Mouse (Mus musculus): ENCODE measurements around the gene Plcb1. TPM values are rescaled to one million over a fixed set of nuclear protein-coding genes. Genes with fewer than 3 reads are reported as not detected.
A peak's percentile ranks its signal among the peaks of the same experiment; 100 is the strongest.

Gene Plcb1
- polyA plus RNA-seq, 1 experiment from 2014 or later, result 7.9 TPM

- WGBS, result 83% methylated on average over 5 of the region's 5 CpGs
Observed at GRCm38 (mm10) chr2:135434947-135435515, 649.2 kb downstream of the Plcb1 start.

GRCm38 (mm10) chr2:135439034-135439433, 653.2 kb downstream of the Plcb1 start:
- Histone ChIP-seq H3K4me2 (no peak overlapping the region), H3K36me3 (ENCODE audit: control insufficient read depth, insufficient read depth, low read length) (no peaks in the 10 kb centered on the region), H3K4me3 (ENCODE audit: low read depth, low read length) (no peak overlapping the region), H3K27ac (ENCODE audit: low read depth, low read length) (no peak overlapping the region), H3K4me1 (replicated peaks; ENCODE audit: control insufficient read depth, insufficient read depth, low read length) (no peaks in the 10 kb centered on the region), H3K27me3 (replicated peaks; ENCODE audit: control insufficient read depth, insufficient read depth, low read length) (no peaks in the 10 kb centered on the region), H3K9ac (ENCODE audit: low read depth, low read length) (no peak overlapping the region), H3K9me3 (ENCODE audit: control insufficient read depth, low read length) (no peaks in the 10 kb centered on the region)
- 83% methylated on average over 3 of the region's 3 CpGs for WGBS
- ATAC-seq (replicated peaks; ENCODE audit: low FRiP score) (no peak; the same call in 1 of the 2 replicates), DNase-seq (ENCODE audit: low spot score) (no peak)

More at GRCm38 (mm10) chr2:135434947-135435515, 649.2 kb downstream of the Plcb1 start:
- Histone ChIP-seq H3K27me3 (replicated peaks; ENCODE audit: control insufficient read depth, insufficient read depth, low read length) (no peaks in the 10 kb centered on the region), H3K9me3 (ENCODE audit: control insufficient read depth, low read length) (no peaks in the 10 kb centered on the region), H3K4me2 (no peak overlapping the region), H3K27ac (ENCODE audit: low read depth, low read length) (no peak overlapping the region), H3K4me3 (ENCODE audit: low read depth, low read length) (no peak overlapping the region), H3K36me3 (ENCODE audit: control insufficient read depth, insufficient read depth, low read length) (no peaks in the 10 kb centered on the region), H3K9ac (ENCODE audit: low read depth, low read length) (no peak overlapping the region), H3K4me1 (replicated peaks; ENCODE audit: control insufficient read depth, insufficient read depth, low read length) (no peaks in the 10 kb centered on the region)
- DNase-seq (ENCODE audit: low spot score), result no peak
- no peak for ATAC-seq (replicated peaks; ENCODE audit: low FRiP score)

GRCm38 (mm10) chr2:135439546-135440517, 654.0 kb downstream of the Plcb1 start:
- ATAC-seq (replicated peaks; ENCODE audit: low FRiP score) (peak; percentile 62; the same call in 1 of the 2 replicates), DNase-seq (ENCODE audit: low spot score) (no peak)
- no peaks in the 10 kb centered on the region for H3K4me1 ChIP-seq (replicated peaks; ENCODE audit: control insufficient read depth, insufficient read depth, low read length)
- no peaks in the 10 kb centered on the region for H3K27me3 ChIP-seq (replicated peaks; ENCODE audit: control insufficient read depth, insufficient read depth, low read length)
- 16% methylated on average over 7 of the region's 7 CpGs for WGBS
- H3K9me3 ChIP-seq (ENCODE audit: control insufficient read depth, low read length), result no peaks in the 10 kb centered on the region
- H3K4me2 ChIP-seq, result peak overlapping the region; percentile 48
- H3K27ac ChIP-seq (ENCODE audit: low read depth, low read length), result no peak overlapping the region
- H3K36me3 ChIP-seq (ENCODE audit: control insufficient read depth, insufficient read depth, low read length), result no peaks in the 10 kb centered on the region
- H3K4me3 ChIP-seq (ENCODE audit: low read depth, low read length), result no peak overlapping the region
- H3K9ac ChIP-seq (ENCODE audit: low read depth, low read length), result no peak overlapping the region

- no peak overlapping the region for H3K4me3 ChIP-seq (ENCODE audit: low read depth, low read length)
- no peaks in the 10 kb centered on the region for H3K4me1 ChIP-seq (replicated peaks; ENCODE audit: control insufficient read depth, insufficient read depth, low read length)
- WGBS, result 93% methylated on average over 1 of the region's 1 CpGs
- no peak for ATAC-seq (replicated peaks; ENCODE audit: low FRiP score)
- H3K27ac ChIP-seq (ENCODE audit: low read depth, low read length), result no peak overlapping the region
- no peak overlapping the region for H3K4me2 ChIP-seq
- H3K27me3 ChIP-seq (replicated peaks; ENCODE audit: control insufficient read depth, insufficient read depth, low read length), result no peaks in the 10 kb centered on the region
- DNase-seq (ENCODE audit: low spot score), result no peak
- no peaks in the 10 kb centered on the region for H3K36me3 ChIP-seq (ENCODE audit: control insufficient read depth, insufficient read depth, low read length)
- no peaks in the 10 kb centered on the region for H3K9me3 ChIP-seq (ENCODE audit: control insufficient read depth, low read length)
- H3K9ac ChIP-seq (ENCODE audit: low read depth, low read length), result no peak overlapping the region
Observed at GRCm38 (mm10) chr2:135453581-135453980, 667.7 kb downstream of the Plcb1 start.

- H3K4me1 ChIP-seq (replicated peaks; ENCODE audit: control insufficient read depth, insufficient read depth, low read length), result no peaks in the 10 kb centered on the region
- DNase-seq (ENCODE audit: low spot score) (no peak), ATAC-seq (replicated peaks; ENCODE audit: low FRiP score) (no peak)
- H3K4me3 ChIP-seq (ENCODE audit: low read depth, low read length), result no peak overlapping the region
- no peaks in the 10 kb centered on the region for H3K27me3 ChIP-seq (replicated peaks; ENCODE audit: control insufficient read depth, insufficient read depth, low read length)
- WGBS, result 74% methylated on average over 2 of the region's 2 CpGs
- no peak overlapping the region for H3K4me2 ChIP-seq
- no peak overlapping the region for H3K9ac ChIP-seq (ENCODE audit: low read depth, low read length)
- no peak overlapping the region for H3K27ac ChIP-seq (ENCODE audit: low read depth, low read length)
- H3K9me3 ChIP-seq (ENCODE audit: control insufficient read depth, low read length), result no peaks in the 10 kb centered on the region
- H3K36me3 ChIP-seq (ENCODE audit: control insufficient read depth, insufficient read depth, low read length), result no peaks in the 10 kb centered on the region
Observed at GRCm38 (mm10) chr2:135454015-135454414, 668.1 kb downstream of the Plcb1 start.

GRCm38 (mm10) chr2:135454455-135454854, 668.6 kb downstream of the Plcb1 start:
- Histone ChIP-seq H3K9ac (ENCODE audit: low read depth, low read length) (no peak overlapping the region), H3K9me3 (ENCODE audit: control insufficient read depth, low read length) (no peaks in the 10 kb centered on the region), H3K36me3 (ENCODE audit: control insufficient read depth, insufficient read depth, low read length) (no peaks in the 10 kb centered on the region), H3K27me3 (replicated peaks; ENCODE audit: control insufficient read depth, insufficient read depth, low read length) (no peaks in the 10 kb centered on the region), H3K27ac (ENCODE audit: low read depth, low read length) (no peak overlapping the region), H3K4me1 (replicated peaks; ENCODE audit: control insufficient read depth, insufficient read depth, low read length) (no peaks in the 10 kb centered on the region), H3K4me3 (ENCODE audit: low read depth, low read length) (no peak overlapping the region), H3K4me2 (no peak overlapping the region)
- ATAC-seq (replicated peaks; ENCODE audit: low FRiP score) (no peak), DNase-seq (ENCODE audit: low spot score) (no peak)
- WGBS, result 43% methylated on average over 1 of the region's 1 CpGs

GRCm38 (mm10) chr2:135467895-135468294, 682.0 kb downstream of the Plcb1 start:
- Histone ChIP-seq H3K36me3 (ENCODE audit: control insufficient read depth, insufficient read depth, low read length) (no peaks in the 10 kb centered on the region), H3K9ac (ENCODE audit: low read depth, low read length) (no peak overlapping the region), H3K27me3 (replicated peaks; ENCODE audit: control insufficient read depth, insufficient read depth, low read length) (no peaks in the 10 kb centered on the region), H3K4me2 (no peak overlapping the region), H3K9me3 (ENCODE audit: control insufficient read depth, low read length) (no peaks in the 10 kb centered on the region), H3K4me1 (replicated peaks; ENCODE audit: control insufficient read depth, insufficient read depth, low read length) (no peaks in the 10 kb centered on the region), H3K4me3 (ENCODE audit: low read depth, low read length) (no peak overlapping the region), H3K27ac (ENCODE audit: low read depth, low read length) (no peak overlapping the region)
- ATAC-seq (replicated peaks; ENCODE audit: low FRiP score), result no peak
- DNase-seq (ENCODE audit: low spot score), result no peak
- 73% methylated on average over 4 of the region's 4 CpGs for WGBS

- H3K27ac ChIP-seq (ENCODE audit: low read depth, low read length), result no peak overlapping the region
- no peaks in the 10 kb centered on the region for H3K9me3 ChIP-seq (ENCODE audit: control insufficient read depth, low read length)
- H3K4me2 ChIP-seq, result no peak overlapping the region
- H3K36me3 ChIP-seq (ENCODE audit: control insufficient read depth, insufficient read depth, low read length), result no peaks in the 10 kb centered on the region
- WGBS, result 77% methylated on average over 4 of the region's 4 CpGs
- DNase-seq (ENCODE audit: low spot score), result no peak
- H3K27me3 ChIP-seq (replicated peaks; ENCODE audit: control insufficient read depth, insufficient read depth, low read length), result no peaks in the 10 kb centered on the region
- H3K9ac ChIP-seq (ENCODE audit: low read depth, low read length), result no peak overlapping the region
- no peak overlapping the region for H3K4me3 ChIP-seq (ENCODE audit: low read depth, low read length)
- H3K4me1 ChIP-seq (replicated peaks; ENCODE audit: control insufficient read depth, insufficient read depth, low read length), result no peaks in the 10 kb centered on the region
- ATAC-seq (replicated peaks; ENCODE audit: low FRiP score), result no peak
Observed at GRCm38 (mm10) chr2:135474107-135474506, 688.2 kb downstream of the Plcb1 start.

All from liver, embryonic 11.5 days (tissue).